Mouse (Mus musculus): ENCODE results near the gene Col4a3bp. TPM values are rescaled to one million over a fixed set of nuclear protein-coding genes. Genes with fewer than 3 reads are reported as not detected.
A peak's percentile ranks its signal among the peaks of the same experiment; 100 is the strongest.

The Col4a3bp gene
- polyA plus RNA-seq (2012; ENCODE audit: insufficient read depth, insufficient read length, missing spikeins): 20.4 and 24.9 TPM in 2 replicates

DNA sequence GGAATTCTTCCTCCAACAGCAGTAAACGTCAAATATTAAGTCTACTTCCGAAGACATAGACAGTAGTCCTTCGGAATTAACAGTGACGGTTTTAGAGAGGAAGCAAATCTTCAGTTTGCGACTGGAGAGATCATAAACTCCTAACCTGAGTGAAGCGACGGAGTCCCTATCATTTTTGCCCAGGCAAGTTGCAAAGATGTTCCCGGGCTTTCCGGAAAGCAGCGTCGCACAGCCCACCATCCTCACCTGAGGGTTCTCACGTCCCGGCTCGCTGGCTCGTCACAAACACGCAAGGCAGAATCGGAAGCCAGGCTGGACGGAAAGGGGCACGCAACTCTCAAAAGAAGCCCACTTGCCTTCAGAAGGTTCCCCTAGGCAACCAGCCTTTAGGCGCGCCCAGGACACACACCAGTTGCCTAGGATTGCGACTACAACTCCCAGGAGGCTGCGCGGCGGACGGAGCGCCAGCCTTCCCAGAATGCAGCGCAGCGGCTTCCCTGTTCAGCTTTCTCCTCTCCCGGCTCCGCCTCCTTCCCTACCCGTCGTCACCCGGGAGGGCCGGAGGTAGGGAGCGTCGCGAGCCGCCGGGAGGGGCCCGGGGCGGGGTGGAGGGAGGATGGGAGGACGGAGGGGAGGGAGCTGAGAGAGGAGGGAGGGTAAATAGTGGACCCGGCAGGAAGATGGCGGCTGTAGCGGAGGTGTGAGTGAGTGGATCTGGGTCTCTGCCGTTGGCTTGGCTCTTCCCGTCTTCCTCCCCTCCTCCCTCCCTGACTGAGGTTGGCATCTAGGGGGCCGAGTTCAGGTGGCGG is at the start of gene Col4a3bp, which contains the start of gene Polk:
Gene Col4a3bp, plus strand, starts transcription at position 538 of the 809 bp plus-strand sequence.
Gene Polk, minus strand, starts transcription at position 499 of the 809 bp plus-strand sequence.
- Histone ChIP-seq H3K4me1 (ENCODE audit: control insufficient read depth, insufficient read depth, insufficient read length, low read length) (no peaks in the 10 kb centered on the region), H3K27ac (replicated peaks; ENCODE audit: low read depth, low read length) (peak within 1 kb of the TSS; percentile 93), H3K4me3 (ENCODE audit: insufficient read depth, low read depth, low read length) (peak within 1 kb of the TSS; percentile 94)

DNA sequence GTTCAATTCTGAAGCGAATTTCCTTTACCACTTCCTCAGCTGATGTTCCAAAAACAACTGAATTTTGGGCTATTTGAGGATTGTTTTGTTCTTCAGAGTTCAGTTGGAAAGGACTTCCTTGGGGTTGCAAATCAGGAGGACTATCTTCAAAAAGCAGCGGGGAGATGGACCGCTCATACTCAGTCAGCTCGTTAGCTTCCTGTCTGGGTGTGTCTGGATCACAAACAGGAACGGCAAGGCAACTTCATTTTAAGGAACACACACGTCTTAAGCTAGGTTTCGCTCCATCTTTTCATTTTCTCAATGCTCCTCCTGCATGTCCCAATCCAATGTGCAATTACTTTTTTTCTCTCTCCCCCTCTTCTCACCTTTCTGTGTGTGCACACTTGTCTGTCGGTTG is 45.8 kb upstream of the Col4a3bp start:
- H3K27ac ChIP-seq (replicated peaks; ENCODE audit: low read depth, low read length): no peak overlapping the region
- H3K4me3 ChIP-seq (ENCODE audit: insufficient read depth, low read depth, low read length): peak overlapping the region; percentile 24; the same call in 1 of the 2 replicates

DNA sequence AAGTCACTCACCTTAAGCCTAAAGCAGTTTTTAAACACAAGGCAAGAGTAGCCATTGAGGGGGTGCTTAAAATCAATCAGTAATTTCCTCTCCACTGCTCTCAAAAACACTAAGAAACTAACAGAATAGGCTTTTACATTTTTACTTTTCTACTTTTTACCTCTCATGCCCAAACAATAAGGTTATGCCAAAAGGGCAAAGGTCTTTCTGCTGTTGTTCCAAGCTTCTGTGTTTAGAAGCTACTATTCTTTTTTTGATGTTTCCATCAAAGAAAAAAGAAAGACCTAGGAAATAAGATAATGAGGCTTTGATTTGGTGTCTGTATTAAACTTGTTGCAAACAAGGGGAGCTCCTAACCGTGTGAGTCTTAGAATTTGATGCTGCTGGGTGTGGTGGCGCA is 42.5 kb upstream of the Col4a3bp start:
- Histone ChIP-seq H3K4me3 (ENCODE audit: insufficient read depth, low read depth, low read length) (no peak overlapping the region), H3K4me1 (ENCODE audit: control insufficient read depth, insufficient read depth, insufficient read length, low read length) (no peaks in the 10 kb centered on the region), H3K27ac (replicated peaks; ENCODE audit: low read depth, low read length) (no peak overlapping the region)

More for the DNA sequence above, 45.8 kb upstream of the Col4a3bp start:
- H3K4me1 ChIP-seq (ENCODE audit: control insufficient read depth, insufficient read depth, insufficient read length, low read length): no peaks in the 10 kb centered on the region

GRCm38 (mm10) chr13:96505661-96506060 is 36.8 kb upstream of the Col4a3bp start:
- no peak overlapping the region for H3K4me3 ChIP-seq (ENCODE audit: insufficient read depth, low read depth, low read length)
- H3K4me1 ChIP-seq (ENCODE audit: control insufficient read depth, insufficient read depth, insufficient read length, low read length): peaks cover 4% of the 10 kb centered on the region
- H3K27ac ChIP-seq (replicated peaks; ENCODE audit: low read depth, low read length): no peak overlapping the region

DNA sequence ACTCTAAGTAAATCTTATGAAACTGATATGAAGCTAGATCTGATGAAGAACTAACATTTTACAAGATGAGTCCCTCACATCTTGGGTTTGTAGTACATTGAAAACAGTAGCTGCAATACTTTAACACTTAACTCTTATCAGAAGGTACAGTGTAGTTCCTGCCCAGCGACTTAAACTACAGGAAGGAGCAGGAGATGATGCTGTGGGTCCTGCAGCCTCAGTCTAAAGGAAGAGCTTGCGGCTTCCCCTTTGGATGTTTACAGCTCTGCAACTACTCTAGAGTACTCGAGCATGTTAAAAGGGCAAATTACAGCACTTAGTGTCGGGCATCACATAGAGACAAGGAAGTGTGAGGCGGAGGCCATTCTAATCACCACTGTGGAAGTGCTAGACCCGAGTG is 36.1 kb upstream of the Col4a3bp start:
- peaks cover 5% of the 10 kb centered on the region for H3K4me1 ChIP-seq (ENCODE audit: control insufficient read depth, insufficient read depth, insufficient read length, low read length)

DNA sequence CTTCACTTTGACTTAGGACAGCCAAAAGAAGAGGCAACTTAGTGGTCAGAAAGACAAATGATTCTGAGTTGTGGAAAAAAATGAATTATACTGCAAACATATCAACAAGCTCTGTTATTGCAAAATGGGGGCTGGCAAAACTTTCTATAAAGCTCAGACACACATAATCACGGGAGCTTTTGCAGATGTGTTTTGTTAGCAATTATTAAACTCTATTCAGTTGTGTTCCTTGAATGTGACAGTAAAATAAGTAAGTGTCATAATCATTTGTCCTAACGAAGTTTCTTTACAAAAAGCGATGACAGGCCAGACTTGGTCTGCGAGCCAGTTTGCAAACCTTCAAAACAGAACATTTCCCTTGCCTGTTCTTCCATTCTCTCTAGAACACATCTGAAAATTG is 34.9 kb upstream of the Col4a3bp start:
- Histone ChIP-seq H3K4me1 (ENCODE audit: control insufficient read depth, insufficient read depth, insufficient read length, low read length) (peaks cover 6% of the 10 kb centered on the region), H3K4me3 (ENCODE audit: insufficient read depth, low read depth, low read length) (no peak overlapping the region), H3K27ac (replicated peaks; ENCODE audit: low read depth, low read length) (no peak overlapping the region)

More for the DNA sequence above, 36.1 kb upstream of the Col4a3bp start:
- H3K27ac ChIP-seq (replicated peaks; ENCODE audit: low read depth, low read length): no peak overlapping the region
- no peak overlapping the region for H3K4me3 ChIP-seq (ENCODE audit: insufficient read depth, low read depth, low read length)

- H3K4me1 ChIP-seq (ENCODE audit: control insufficient read depth, insufficient read depth, insufficient read length, low read length): peaks cover 6% of the 10 kb centered on the region
- peak overlapping the region; percentile 77 for H3K27ac ChIP-seq (replicated peaks; ENCODE audit: low read depth, low read length)
- no peak overlapping the region for H3K4me3 ChIP-seq (ENCODE audit: insufficient read depth, low read depth, low read length)
Observed at GRCm38 (mm10) chr13:96510635-96511034, 31.8 kb upstream of the Col4a3bp start.

DNA sequence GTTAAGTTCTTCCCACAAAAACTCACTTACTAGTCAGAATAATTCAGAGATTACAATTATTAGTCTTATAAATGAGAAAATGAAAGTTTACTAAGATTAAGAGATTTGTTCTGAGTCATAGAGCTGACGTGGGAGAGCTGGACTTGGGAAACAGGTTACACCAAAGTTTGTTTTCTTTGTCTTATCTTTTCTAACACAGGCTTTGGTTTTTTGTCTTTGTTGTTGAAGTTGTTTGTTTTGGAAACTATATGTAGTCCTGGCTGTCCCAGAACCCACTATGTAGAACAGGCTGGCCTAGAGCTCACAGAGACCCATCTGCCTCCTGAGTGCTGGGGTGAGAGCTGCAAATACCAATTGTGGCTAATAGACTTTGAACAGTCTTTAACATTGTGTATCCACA is 31.2 kb upstream of the Col4a3bp start:
- Histone ChIP-seq H3K4me1 (ENCODE audit: control insufficient read depth, insufficient read depth, insufficient read length, low read length) (peaks cover 6% of the 10 kb centered on the region), H3K27ac (replicated peaks; ENCODE audit: low read depth, low read length) (peak overlapping the region; percentile 77), H3K4me3 (ENCODE audit: insufficient read depth, low read depth, low read length) (no peak overlapping the region)

DNA sequence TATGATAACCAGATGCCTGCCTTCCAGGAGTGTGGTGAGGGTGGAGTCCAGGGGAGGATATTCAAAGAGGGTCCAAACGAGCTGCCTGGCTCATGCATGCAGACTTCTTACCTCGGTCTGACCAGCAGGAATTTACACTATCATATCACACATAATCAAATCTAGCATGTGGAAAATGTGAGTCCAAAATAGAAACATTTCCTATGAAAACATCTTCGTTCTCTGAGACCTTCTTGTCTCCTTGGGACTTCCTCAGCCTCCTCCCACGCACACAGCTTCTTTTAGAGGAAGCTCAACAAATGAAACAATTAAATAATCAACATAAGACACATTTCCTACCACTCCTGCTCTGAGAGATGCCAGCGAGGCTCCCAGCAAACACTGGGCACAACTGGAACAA is 30.5 kb upstream of the Col4a3bp start:
- Histone ChIP-seq H3K4me1 (ENCODE audit: control insufficient read depth, insufficient read depth, insufficient read length, low read length) (peaks cover 6% of the 10 kb centered on the region), H3K4me3 (ENCODE audit: insufficient read depth, low read depth, low read length) (no peak overlapping the region), H3K27ac (replicated peaks; ENCODE audit: low read depth, low read length) (peak overlapping the region; percentile 77)

DNA sequence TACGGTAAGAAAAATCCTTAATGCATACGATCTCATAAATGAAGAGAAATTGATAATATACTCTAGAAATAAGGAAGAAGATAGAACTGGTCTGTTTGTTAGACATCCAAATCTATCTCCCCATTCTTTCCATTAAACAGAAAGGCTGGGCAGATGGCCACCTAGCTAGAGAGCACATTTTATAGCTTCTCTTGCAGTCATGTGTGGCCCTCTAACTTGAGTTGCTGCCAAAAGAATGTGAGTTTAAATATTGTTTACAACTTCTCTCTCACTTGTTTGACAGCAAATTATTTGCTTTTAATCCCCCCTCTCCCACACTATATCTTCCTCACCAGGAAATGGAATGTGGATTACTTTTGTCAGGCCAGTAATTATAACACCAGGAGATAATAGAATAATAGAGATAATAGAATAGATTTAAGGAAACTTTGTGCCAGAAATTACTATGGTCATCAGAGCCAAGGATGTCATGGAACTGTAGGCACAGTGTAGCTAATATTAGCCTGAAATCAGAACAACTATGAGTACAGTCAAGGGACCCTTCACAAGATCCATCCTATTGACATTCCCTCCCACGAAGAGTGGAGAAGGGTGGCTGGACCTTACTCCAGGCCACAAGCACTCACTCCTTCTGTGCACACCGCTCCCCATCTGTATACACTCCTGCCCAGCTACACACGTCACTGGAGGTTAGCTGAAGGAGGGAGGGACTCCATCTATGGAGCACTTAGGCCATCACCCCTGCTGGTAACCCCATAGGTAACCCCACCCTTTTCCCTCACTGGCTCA is 28.1 kb upstream of the Col4a3bp start:
- no peak overlapping the region for H3K27ac ChIP-seq (replicated peaks; ENCODE audit: low read depth, low read length)
- no peak overlapping the region for H3K4me3 ChIP-seq (ENCODE audit: insufficient read depth, low read depth, low read length)
- peaks cover 6% of the 10 kb centered on the region for H3K4me1 ChIP-seq (ENCODE audit: control insufficient read depth, insufficient read depth, insufficient read length, low read length)

DNA sequence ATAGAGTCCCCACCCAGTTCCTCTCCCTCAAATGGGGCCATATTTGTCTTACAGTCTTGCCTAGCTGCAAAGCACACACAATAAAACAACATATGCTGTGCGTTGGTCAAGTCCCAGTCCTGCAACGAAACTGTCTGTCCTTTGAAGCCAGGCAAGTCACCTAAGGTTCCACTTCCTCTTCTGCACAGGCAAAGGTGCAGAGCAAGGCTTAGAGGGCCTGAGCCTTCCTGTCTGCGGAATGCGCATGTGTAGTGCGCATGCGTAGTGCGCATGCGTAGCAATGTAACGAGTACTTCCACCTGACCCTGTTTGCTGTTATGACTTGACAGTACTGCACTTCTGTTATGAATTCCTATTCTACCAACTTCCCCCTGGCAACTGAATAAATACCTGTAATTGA is 26.2 kb upstream of the Col4a3bp start:
- Histone ChIP-seq H3K4me1 (ENCODE audit: control insufficient read depth, insufficient read depth, insufficient read length, low read length) (peaks cover 2% of the 10 kb centered on the region; the same call in 1 of the 2 replicates), H3K4me3 (ENCODE audit: insufficient read depth, low read depth, low read length) (no peak overlapping the region), H3K27ac (replicated peaks; ENCODE audit: low read depth, low read length) (no peak overlapping the region)

DNA sequence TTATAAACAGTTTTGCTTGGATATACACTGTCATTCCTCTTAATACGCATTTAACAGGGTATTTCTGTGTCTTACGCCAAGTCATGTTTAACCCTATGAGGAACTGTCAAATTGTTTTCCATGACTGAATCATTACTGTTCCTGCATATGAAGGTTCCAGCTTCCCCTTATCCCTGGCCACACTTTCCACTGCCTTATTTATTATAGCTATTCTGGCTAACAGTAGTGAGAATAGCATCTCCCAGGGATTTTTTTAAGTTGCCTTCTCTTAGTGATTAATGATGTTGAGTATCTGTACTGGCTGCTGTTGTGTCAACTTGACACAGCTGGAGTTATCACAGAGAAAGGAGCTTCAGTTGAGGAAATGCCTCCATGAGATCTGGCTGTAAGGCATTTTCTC is 25.1 kb upstream of the Col4a3bp start:
- H3K4me3 ChIP-seq (ENCODE audit: insufficient read depth, low read depth, low read length): no peak overlapping the region
- H3K4me1 ChIP-seq (ENCODE audit: control insufficient read depth, insufficient read depth, insufficient read length, low read length): no peaks in the 10 kb centered on the region; the same call in 1 of the 2 replicates

GRCm38 (mm10) chr13:96521294-96521693 is 21.1 kb upstream of the Col4a3bp start:
- H3K4me1 ChIP-seq (ENCODE audit: control insufficient read depth, insufficient read depth, insufficient read length, low read length): no peaks in the 10 kb centered on the region
- no peak overlapping the region for H3K4me3 ChIP-seq (ENCODE audit: insufficient read depth, low read depth, low read length)
- no peak overlapping the region for H3K27ac ChIP-seq (replicated peaks; ENCODE audit: low read depth, low read length)

More for the DNA sequence above, 25.1 kb upstream of the Col4a3bp start:
- H3K27ac ChIP-seq (replicated peaks; ENCODE audit: low read depth, low read length): no peak overlapping the region

DNA sequence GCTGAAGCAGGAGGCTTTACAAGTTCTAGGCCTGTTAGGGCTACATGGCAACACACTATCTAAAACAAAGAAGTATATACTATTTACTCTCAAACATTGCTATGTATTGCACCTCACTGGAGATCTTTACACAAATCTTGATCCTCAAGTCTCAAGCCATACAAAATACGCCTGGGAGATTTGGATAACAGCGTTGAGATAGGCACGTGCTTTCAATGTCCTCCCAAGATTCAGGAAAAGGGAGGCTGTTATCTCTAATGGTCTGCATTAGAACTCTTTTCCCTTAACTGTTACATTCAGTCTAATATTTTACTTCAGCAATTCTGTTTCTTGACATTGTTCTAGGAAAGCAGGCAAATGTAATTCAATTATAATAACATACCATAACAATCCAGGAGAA is 15.4 kb upstream of the Col4a3bp start:
- H3K4me1 ChIP-seq (ENCODE audit: control insufficient read depth, insufficient read depth, insufficient read length, low read length): peaks cover 2% of the 10 kb centered on the region
- no peak overlapping the region for H3K27ac ChIP-seq (replicated peaks; ENCODE audit: low read depth, low read length)
- H3K4me3 ChIP-seq (ENCODE audit: insufficient read depth, low read depth, low read length): no peak overlapping the region

- H3K4me1 ChIP-seq (ENCODE audit: control insufficient read depth, insufficient read depth, insufficient read length, low read length): peaks cover 4% of the 10 kb centered on the region
Observed at GRCm38 (mm10) chr13:96527856-96528255, 14.6 kb upstream of the Col4a3bp start.

More at GRCm38 (mm10) chr13:96527856-96528255, 14.6 kb upstream of the Col4a3bp start:
- H3K4me3 ChIP-seq (ENCODE audit: insufficient read depth, low read depth, low read length): no peak overlapping the region
- H3K27ac ChIP-seq (replicated peaks; ENCODE audit: low read depth, low read length): no peak overlapping the region

All from brown adipose tissue, adult 24 weeks (tissue).